Mouse (Mus musculus): ENCODE measurements around the gene Adar. TPM values are rescaled to one million over a fixed set of nuclear protein-coding genes. Genes with fewer than 3 reads are reported as not detected.

Adar gene
- 10 to 100 TPM; 38.7 to 57.6 (median 46.9) TPM for total RNA-seq (2022)

GRCm38 (mm10) chr3:89714359-89715206 is at the start of gene Adar:
Gene Adar, plus strand, starts transcription at chr3:89715022.
- peak; percentile 70 for DNase-seq

- DNase-seq = no peak
These were observed 47.7 kb upstream of the Adar start for GRCm38 (mm10) chr3:89667131-89667530.

- DNase-seq = no peak
These were observed 43.5 kb upstream of the Adar start for GRCm38 (mm10) chr3:89671334-89671733.

GRCm38 (mm10) chr3:89672573-89673317 is 42.1 kb upstream of the Adar start:
- DNase-seq = no peak

GRCm38 (mm10) chr3:89677617-89678016 is 37.2 kb upstream of the Adar start:
- DNase-seq = no peak

GRCm38 (mm10) chr3:89686031-89686430 is 28.8 kb upstream of the Adar start:
- no peak for DNase-seq

GRCm38 (mm10) chr3:89688694-89689581 is 25.9 kb upstream of the Adar start:
- DNase-seq = peak; percentile 61

- no peak for DNase-seq
These were observed 23.0 kb upstream of the Adar start for GRCm38 (mm10) chr3:89691776-89692175.

GRCm38 (mm10) chr3:89696152-89696821 is 18.5 kb upstream of the Adar start:
- DNase-seq = no peak

GRCm38 (mm10) chr3:89698958-89699357 is 15.9 kb upstream of the Adar start:
- DNase-seq = no peak

GRCm38 (mm10) chr3:89700461-89700860 is 14.4 kb upstream of the Adar start:
- DNase-seq = no peak

GRCm38 (mm10) chr3:89703596-89703995 is 11.2 kb upstream of the Adar start:
- DNase-seq = no peak

GRCm38 (mm10) chr3:89704064-89704463 is 10.8 kb upstream of the Adar start:
- no peak for DNase-seq

GRCm38 (mm10) chr3:89715207-89715966 is 565 bp downstream of the Adar start:
- peak; percentile 26 for DNase-seq

GRCm38 (mm10) chr3:89715967-89716256 is 1.1 kb downstream of the Adar start:
- DNase-seq = no peak

GRCm38 (mm10) chr3:89722032-89722431 is 7.2 kb downstream of the Adar start:
- no peak for DNase-seq

- DNase-seq = no peak
These were observed 8.7 kb downstream of the Adar start for GRCm38 (mm10) chr3:89723400-89724084.

GRCm38 (mm10) chr3:89727028-89727427 is 12.2 kb downstream of the Adar start:
- DNase-seq = peak; percentile 68

- DNase-seq = no peak
These were observed 14.0 kb downstream of the Adar start for GRCm38 (mm10) chr3:89728848-89729247.

Measured in adrenal gland, adult 8-10 months (tissue).